Comparison of ENCODE assay signal across 27 mouse cellular contexts in the genomic region with DNA sequence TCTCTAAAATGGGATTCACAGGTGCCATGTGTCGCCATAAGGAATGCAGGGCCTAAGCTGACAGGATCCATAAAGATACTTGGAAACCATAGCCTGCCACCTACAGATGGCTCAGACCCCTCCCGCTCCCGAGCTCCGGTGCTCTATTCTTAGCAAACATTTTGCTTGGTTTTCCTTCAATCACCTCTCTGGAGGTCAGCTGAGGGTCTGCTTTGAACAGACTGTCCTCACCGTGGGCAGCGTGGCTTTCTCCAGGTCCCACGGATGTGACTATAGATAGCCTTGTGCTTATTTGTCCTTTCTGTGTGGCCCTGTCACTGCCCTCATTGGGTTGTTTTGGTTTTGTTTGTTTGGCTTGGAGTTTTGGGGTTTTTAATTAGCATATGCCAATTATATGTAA.
"Had no signal": no experiment of that assay in that cellular context is flagged by ENCODE, and none has a peak within 500 bp of the region (broad histone marks: within the 10 kb centered on the region; RNA-seq: fewer than 3 reads in every experiment).

No protein-coding gene starts in this region.

- H3K27ac ChIP-seq: kidney, embryonic 15.5 days; left cerebral cortex, adult 2 months; limb, embryonic 10.5 days; limb, embryonic 13.5 days; liver, embryonic 12.5 days; liver, embryonic 15.5 days; lung, embryonic 15.5 days; midbrain, embryonic 10.5 days; midbrain, embryonic 13.5 days; neural tube, embryonic 13.5 days; stomach, embryonic 15.5 days had no signal

- H3K4me1 ChIP-seq: kidney, embryonic 15.5 days; limb, embryonic 10.5 days; liver, embryonic 15.5 days had no signal

- ATAC-seq: liver, embryonic 12.5 days; midbrain, embryonic 13.5 days; midbrain, embryonic 16.5 days had no signal

- H3K36me3 ChIP-seq: kidney, embryonic 15.5 days; limb, embryonic 10.5 days; limb, embryonic 13.5 days; liver, embryonic 12.5 days; liver, embryonic 15.5 days; lung, embryonic 15.5 days; midbrain, embryonic 10.5 days; stomach, embryonic 15.5 days had no signal

- H3K9me3 ChIP-seq: kidney, embryonic 15.5 days; limb, embryonic 10.5 days; limb, embryonic 13.5 days; liver, embryonic 12.5 days; liver, embryonic 15.5 days; lung, embryonic 15.5 days; megakaryocyte, embryonic 14.5 days; midbrain, embryonic 10.5 days; midbrain, embryonic 13.5 days; neural tube, embryonic 13.5 days; stomach, embryonic 15.5 days had no signal

- DNase-seq: kidney, postnatal 10 days; kidney, postnatal 36 days; layer of hippocampus, postnatal 36 days; liver; lung, adult 18-20 months; lung, postnatal 10 days; lung, postnatal 36 days; retina, postnatal 1 day; right cerebral cortex, postnatal 25 days; spleen, adult 18-20 months; thymus, adult 2 months; thymus, postnatal 14 days; thymus, postnatal 4 days had no signal

- H3K4me3 ChIP-seq: kidney, embryonic 15.5 days; left cerebral cortex, adult 2 months; limb, embryonic 10.5 days; limb, embryonic 13.5 days; liver, embryonic 12.5 days; liver, embryonic 15.5 days; lung, embryonic 15.5 days; megakaryocyte, embryonic 14.5 days; midbrain, embryonic 10.5 days; midbrain, embryonic 13.5 days; myocyte; neural tube, embryonic 13.5 days; stomach, embryonic 15.5 days had no signal

- H3K27me3 ChIP-seq: kidney, embryonic 15.5 days; limb, embryonic 13.5 days; liver, embryonic 15.5 days; lung, embryonic 15.5 days; neural tube, embryonic 13.5 days; stomach, embryonic 15.5 days had no signal
